20 mouse cellular contexts compared by ENCODE assay signal in genomic region chr12:76819816-76820215, GRCm38 (mm10). TPM values are rescaled to one million over a fixed set of nuclear protein-coding genes. Genes with fewer than 3 reads are reported as not detected.
A peak's percentile ranks its signal among the peaks of the same experiment; 100 is the strongest.
DNase-seq lines count a peak whose midpoint lies in the region; ATAC-seq and TF ChIP-seq lines count a peak whose summit lies in the region.
"Had no signal": no experiment of that assay in that cellular context is flagged by ENCODE, and none has a peak within 500 bp of the region (broad histone marks: within the 10 kb centered on the region; RNA-seq: fewer than 3 reads in every experiment).

No protein-coding gene starts in this region.

- ATAC-seq in neural tube, embryonic 13.5 days (ENCODE audit: low read depth) = no peak
- ATAC-seq in erythroid progenitor cell, adult 5-6 weeks (replicated peaks; ENCODE audit: low FRiP score, poor library complexity, severe bottlenecking) = no peak
- ATAC-seq: CD4-positive, CD25-positive, alpha-beta regulatory T cell, adult 4 months; forebrain, embryonic 14.5 days had no signal

- peak overlapping the region; percentile 50; the same call in 1 of the 2 replicates for H3K27ac ChIP-seq in layer of hippocampus, adult 2 months
- H3K27ac ChIP-seq in neural tube, embryonic 13.5 days (replicated peaks) = no peak overlapping the region
- H3K27ac ChIP-seq: midbrain, embryonic 12.5 days had no signal

- H3K9me3 ChIP-seq in neural tube, embryonic 13.5 days = no peaks in the 10 kb centered on the region
- H3K9me3 ChIP-seq: midbrain, embryonic 12.5 days had no signal

- no peak for TF ChIP-seq CTCF in layer of hippocampus, adult 2 months (conservative IDR thresholded peaks at IDR 0.05)

- H3K27me3 ChIP-seq in neural tube, embryonic 13.5 days = peaks cover 29% of the 10 kb centered on the region

- no peaks in the 10 kb centered on the region for H3K36me3 ChIP-seq in neural tube, embryonic 13.5 days
- H3K36me3 ChIP-seq: G1E; midbrain, embryonic 12.5 days had no signal

- H3K9ac ChIP-seq in neural tube, embryonic 13.5 days = no peak overlapping the region
- H3K9ac ChIP-seq: midbrain, embryonic 12.5 days had no signal

- DNase-seq in cerebellum, adult 9-10 months = peak; percentile 45
- DNase-seq in cerebellum, postnatal 25 days = no peak
- no peak for DNase-seq in layer of hippocampus, adult 2 months (ENCODE audit: low spot score in 2 of 2)
- no peak for DNase-seq in layer of hippocampus, adult 8-10 months (ENCODE audit: low spot score in 2 of 2)
- no peak for DNase-seq in neural tube, embryonic 10.5 days (ENCODE audit: extremely low spot score, low spot score)
- DNase-seq in testis, postnatal 14 days (ENCODE audit: low spot score) = no peak
- DNase-seq: adrenal gland, postnatal 36 days; kidney, adult 8-10 months; kidney, postnatal 36 days; thymus, adult 2 months had no signal

- WGBS in neural tube, embryonic 13.5 days = 61% methylated on average over 6 of the region's 6 CpGs

- H3K4me2 ChIP-seq in neural tube, embryonic 13.5 days = peak overlapping the region; percentile 81; the same call in 1 of the 2 replicates
- H3K4me2 ChIP-seq: liver, embryonic 11.5 days; midbrain, embryonic 12.5 days had no signal

- H3K4me3 ChIP-seq in layer of hippocampus, adult 2 months = no peak overlapping the region
- no peak overlapping the region for H3K4me3 ChIP-seq in neural tube, embryonic 13.5 days
- H3K4me3 ChIP-seq: midbrain, embryonic 12.5 days had no signal

- H3K4me1 ChIP-seq in neural tube, embryonic 13.5 days (replicated peaks) = peaks cover 52% of the 10 kb centered on the region

RNA-seq across cellular contexts. Expression of gene Rab15, which starts 2.9 kb away (rescaled TPM):
- 100 to 1,000 TPM; 189 to 195 TPM for total RNA-seq in layer of hippocampus, adult 2 months (2021)
- total RNA-seq in layer of hippocampus, adult 8-10 months (2022) = 100 to 1,000 TPM; 153 to 196 (median 173) TPM
- polyA plus RNA-seq in neural tube, embryonic 13.5 days (2015; fragmentation: Nextera tagmentation; extraction: Ambion mirVana) = 25.3 and 28.0 TPM in 2 replicates
- total RNA-seq in erythroid progenitor cell, adult 5-6 weeks (2015; ENCODE audit: low replicate concordance) = 0.36 TPM in 1 of 2 replicates, not detected in the other
- total RNA-seq in erythroid progenitor cell, adult 5-6 weeks (2017; ENCODE audit: low replicate concordance) = not detected in 2 replicates
- total RNA-seq: hematopoietic stem cell, adult 5-6 weeks; neutrophil, adult 5-6 weeks had no signal
- polyA plus RNA-seq: CD4-positive, CD25-positive, alpha-beta regulatory T cell, adult 4 months; G1E had no signal

RNA-seq across cellular contexts. Expression of gene Gpx2, which starts 24.5 kb away (rescaled TPM):
- under 1 TPM in 1 of 2 experiments, not detected in 1; 0.88 TPM for total RNA-seq in layer of hippocampus, adult 2 months (2021)
- under 1 TPM in 2 of 4 experiments, not detected in 2; 0.68 to 0.81 TPM for total RNA-seq in layer of hippocampus, adult 8-10 months (2022)
- 0.10 TPM in 1 of 2 replicates, not detected in the other for polyA plus RNA-seq in neural tube, embryonic 13.5 days (2015; fragmentation: Nextera tagmentation; extraction: Ambion mirVana)
- 1.3 TPM in 1 of 2 replicates, not detected in the other for total RNA-seq in erythroid progenitor cell, adult 5-6 weeks (2015; ENCODE audit: low replicate concordance)
- not detected in 2 replicates for total RNA-seq in erythroid progenitor cell, adult 5-6 weeks (2017; ENCODE audit: low replicate concordance)
- total RNA-seq: adrenal gland, postnatal 36 days; hematopoietic stem cell, adult 5-6 weeks; neutrophil, adult 5-6 weeks had no signal
- polyA plus RNA-seq: CD4-positive, CD25-positive, alpha-beta regulatory T cell, adult 4 months; forebrain, embryonic 14.5 days; G1E; heart, embryonic 14.5 days; liver, embryonic 11.5 days; midbrain, embryonic 12.5 days had no signal

RNA-seq across cellular contexts. Expression of gene Fntb, which starts 54.4 kb away (rescaled TPM):
- total RNA-seq in layer of hippocampus, adult 2 months (2021) = 10 to 100 TPM; 24.8 to 26.2 TPM
- 10 to 100 TPM; 22.7 to 24.8 (median 24.3) TPM for total RNA-seq in layer of hippocampus, adult 8-10 months (2022)
- 39.7 and 39.9 TPM in 2 replicates for polyA plus RNA-seq in neural tube, embryonic 13.5 days (2015; fragmentation: Nextera tagmentation; extraction: Ambion mirVana)
- 51.9 and 77.1 TPM in 2 replicates for total RNA-seq in erythroid progenitor cell, adult 5-6 weeks (2015; ENCODE audit: low replicate concordance)
- 21.3 and 47.2 TPM in 2 replicates for total RNA-seq in erythroid progenitor cell, adult 5-6 weeks (2017; ENCODE audit: low replicate concordance)

RNA-seq across cellular contexts. Expression of gene Churc1, which starts 54.5 kb away (rescaled TPM):
- 10 to 100 TPM; 36.5 to 37.3 TPM for total RNA-seq in layer of hippocampus, adult 2 months (2021)
- total RNA-seq in layer of hippocampus, adult 8-10 months (2022) = 10 to 100 TPM; 32.5 to 43.5 (median 37.7) TPM
- polyA plus RNA-seq in neural tube, embryonic 13.5 days (2015; fragmentation: Nextera tagmentation; extraction: Ambion mirVana) = 145 and 158 TPM in 2 replicates
- total RNA-seq in erythroid progenitor cell, adult 5-6 weeks (2015; ENCODE audit: low replicate concordance) = 28.5 and 66.0 TPM in 2 replicates
- total RNA-seq in erythroid progenitor cell, adult 5-6 weeks (2017; ENCODE audit: low replicate concordance) = 24.4 and 42.7 TPM in 2 replicates

Comparison
In these comparisons a context has a peak if more than half of its experiments do, and no peak if none do; other contexts are left out.
1. RNA of gene Rab15, which starts 2.9 kb away (total RNA-seq): 189 to 195 TPM in layer of hippocampus, adult 2 months and 153 to 196 TPM in layer of hippocampus, adult 8-10 months; 0.36 TPM in erythroid progenitor cell, adult 5-6 weeks; every median in the first group is over 100 times any median in the second.